Mouse (Mus musculus): ENCODE data around the gene Klhl31. TPM values are rescaled to one million over a fixed set of nuclear protein-coding genes. Genes with fewer than 3 reads are reported as not detected.

Gene Klhl31
- total and polyA plus RNA-seq, 2 experiments from 2014 or later = 66.8 to 75.3 TPM

DNA sequence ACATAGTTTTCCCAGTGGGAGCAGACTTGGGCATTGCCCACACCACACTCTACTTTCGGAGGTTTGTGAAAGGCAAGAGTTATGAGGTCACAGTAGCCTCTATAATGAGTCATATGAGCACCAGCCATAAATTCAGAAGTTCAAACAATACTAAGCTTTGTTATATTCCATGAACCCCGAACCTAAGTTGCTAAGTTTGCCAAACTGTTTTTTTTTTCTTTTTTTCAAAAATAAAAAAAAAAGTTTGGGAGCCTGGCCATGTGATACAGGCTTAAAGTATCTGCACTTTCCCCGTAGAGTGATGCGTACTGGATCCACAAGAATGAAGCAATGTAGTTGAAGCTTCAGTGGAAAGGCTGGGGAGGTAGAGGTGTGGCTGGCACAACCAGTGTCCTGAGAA lies 36.9 kb downstream of the Klhl31 start:
- H3K27me3 ChIP-seq (ENCODE audit: control insufficient read depth, insufficient read depth, low read length) = no peaks in the 10 kb centered on the region
- TF ChIP-seq CTCF (IDR thresholded peaks at IDR 0.05; ENCODE audit: low read depth) = no peak
- no peak for TF ChIP-seq EP300 (IDR thresholded peaks at IDR 0.05; ENCODE audit: low read depth)
- H3K9me3 ChIP-seq (replicated peaks; ENCODE audit: control insufficient read depth, low read length) = peaks cover 9% of the 10 kb centered on the region; the same call in 1 of the 2 replicates
- no peaks in the 10 kb centered on the region for H3K36me3 ChIP-seq (replicated peaks; ENCODE audit: control insufficient read depth, insufficient read depth, low read length)
- no peaks in the 10 kb centered on the region for H3K4me1 ChIP-seq (ENCODE audit: control insufficient read depth, insufficient read depth)
- no peak overlapping the region for H3K4me3 ChIP-seq (ENCODE audit: low read depth, low read length)
- H3K9ac ChIP-seq (replicated peaks; ENCODE audit: low read depth, low read length) = no peak overlapping the region
- DNase-seq (ENCODE audit: low spot score) (no peak), ATAC-seq (ENCODE audit: insufficient read depth, low read depth) (no peak)
- H3K27ac ChIP-seq (ENCODE audit: low read depth) = no peak overlapping the region
- no peak overlapping the region for H3K4me2 ChIP-seq (ENCODE audit: low read depth, low read length)
- WGBS = 84% methylated on average over 4 of the region's 4 CpGs

DNA sequence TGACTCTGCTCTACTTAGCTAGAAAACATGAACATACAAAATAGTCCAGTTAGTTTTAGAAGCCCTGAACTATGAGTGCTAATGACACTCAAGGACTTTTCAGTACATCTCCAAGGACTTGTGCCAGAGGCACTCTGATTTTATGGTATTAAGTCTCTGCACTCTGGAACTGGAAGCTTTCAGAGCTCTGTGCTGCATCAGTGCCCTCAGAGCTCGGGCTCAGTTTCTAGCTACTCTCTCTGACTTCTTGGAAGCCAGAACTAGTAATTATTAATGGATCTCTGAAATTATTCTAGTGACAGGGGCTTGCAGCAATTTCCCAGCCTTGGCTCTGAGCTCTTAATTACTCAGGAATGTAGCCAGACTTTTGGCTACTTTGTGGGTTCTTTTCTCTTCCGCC lies 37.7 kb downstream of the Klhl31 start:
- H3K36me3 ChIP-seq (replicated peaks; ENCODE audit: control insufficient read depth, insufficient read depth, low read length) = no peaks in the 10 kb centered on the region
- no peak overlapping the region for H3K4me3 ChIP-seq (ENCODE audit: low read depth, low read length)
- WGBS = 83% methylated on average over 2 of the region's 2 CpGs
- no peaks in the 10 kb centered on the region for H3K27me3 ChIP-seq (ENCODE audit: control insufficient read depth, insufficient read depth, low read length)
- no peak for TF ChIP-seq EP300 (IDR thresholded peaks at IDR 0.05; ENCODE audit: low read depth)
- no peak for TF ChIP-seq CTCF (IDR thresholded peaks at IDR 0.05; ENCODE audit: low read depth)
- ATAC-seq (ENCODE audit: insufficient read depth, low read depth) (no peak), DNase-seq (ENCODE audit: low spot score) (no peak)
- H3K9me3 ChIP-seq (replicated peaks; ENCODE audit: control insufficient read depth, low read length) = peaks cover 9% of the 10 kb centered on the region; the same call in 1 of the 2 replicates
- H3K4me1 ChIP-seq (ENCODE audit: control insufficient read depth, insufficient read depth) = no peaks in the 10 kb centered on the region
- H3K27ac ChIP-seq (ENCODE audit: low read depth) = no peak overlapping the region
- H3K9ac ChIP-seq (replicated peaks; ENCODE audit: low read depth, low read length) = no peak overlapping the region
- no peak overlapping the region for H3K4me2 ChIP-seq (ENCODE audit: low read depth, low read length)

DNA sequence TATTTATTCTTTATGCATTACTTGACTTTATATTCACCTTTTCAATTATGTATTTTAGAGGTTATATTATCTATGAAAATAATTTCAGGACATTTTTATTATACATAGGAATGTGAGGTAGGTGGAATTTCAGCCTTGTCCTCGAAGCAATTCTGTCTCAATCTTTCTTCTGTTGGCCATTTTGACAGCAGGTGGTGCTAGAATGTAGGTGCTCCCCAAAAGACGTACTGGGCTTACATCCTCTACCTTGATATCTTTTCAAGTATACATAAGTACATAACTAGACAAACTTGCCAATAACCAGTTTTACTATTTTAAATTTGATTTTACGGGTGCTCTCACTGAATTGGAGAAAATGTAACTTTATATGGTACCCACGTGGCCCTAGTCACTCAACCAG lies 48.6 kb downstream of the Klhl31 start:
- H3K4me3 ChIP-seq (ENCODE audit: low read depth, low read length) = no peak overlapping the region
- no peaks in the 10 kb centered on the region for H3K9me3 ChIP-seq (replicated peaks; ENCODE audit: control insufficient read depth, low read length)
- no peak overlapping the region for H3K27ac ChIP-seq (ENCODE audit: low read depth)
- ATAC-seq (ENCODE audit: insufficient read depth, low read depth) (no peak), DNase-seq (ENCODE audit: low spot score) (no peak)
- peak; percentile 23 for TF ChIP-seq CTCF (IDR thresholded peaks at IDR 0.05; ENCODE audit: low read depth)
- no peak for TF ChIP-seq EP300 (IDR thresholded peaks at IDR 0.05; ENCODE audit: low read depth)
- 0 out of 2 replicates have a peak, but pooled peaks cover 6% of the 10 kb centered on the region for H3K4me1 ChIP-seq (ENCODE audit: control insufficient read depth, insufficient read depth)
- no peak overlapping the region for H3K4me2 ChIP-seq (ENCODE audit: low read depth, low read length)
- H3K9ac ChIP-seq (replicated peaks; ENCODE audit: low read depth, low read length) = no peak overlapping the region
- H3K27me3 ChIP-seq (ENCODE audit: control insufficient read depth, insufficient read depth, low read length) = no peaks in the 10 kb centered on the region
- H3K36me3 ChIP-seq (replicated peaks; ENCODE audit: control insufficient read depth, insufficient read depth, low read length) = no peaks in the 10 kb centered on the region
- WGBS = 73% methylated on average over 4 of the region's 4 CpGs

DNA sequence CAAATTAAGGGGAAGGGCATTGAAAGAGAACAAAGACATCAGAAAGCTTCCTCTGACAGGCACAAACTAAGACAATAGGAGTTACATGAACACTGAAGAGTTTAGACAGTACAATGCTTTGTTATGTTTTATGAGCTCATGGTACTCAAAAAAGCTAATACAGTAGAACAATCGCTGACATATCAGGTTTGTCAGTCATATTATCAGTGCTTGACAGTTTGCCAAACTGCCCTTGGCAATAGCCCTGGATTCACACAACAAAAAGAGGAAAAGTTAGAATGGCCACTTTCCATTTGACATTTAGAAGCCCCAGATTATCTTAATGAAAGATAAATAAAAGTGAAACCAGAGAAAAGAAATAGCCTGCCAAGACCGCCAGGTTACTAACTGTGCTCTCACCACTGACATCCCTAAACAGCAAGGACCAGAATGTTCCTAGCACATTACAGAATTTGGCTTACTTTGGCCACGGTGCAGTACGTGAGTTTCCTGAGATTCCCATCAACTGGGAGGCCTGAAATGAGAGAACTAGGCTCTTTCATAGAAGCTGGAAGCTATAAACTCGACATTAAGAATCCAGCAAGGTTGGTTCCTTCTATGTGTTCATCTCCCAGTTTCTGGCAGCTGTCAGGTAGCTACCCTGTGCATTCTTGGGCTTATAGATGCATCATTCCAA lies 49.7 kb downstream of the Klhl31 start:
- Histone ChIP-seq H3K4me1 (ENCODE audit: control insufficient read depth, insufficient read depth) (0 out of 2 replicates have a peak, but pooled peaks cover 6% of the 10 kb centered on the region), H3K36me3 (replicated peaks; ENCODE audit: control insufficient read depth, insufficient read depth, low read length) (no peaks in the 10 kb centered on the region), H3K9me3 (replicated peaks; ENCODE audit: control insufficient read depth, low read length) (no peaks in the 10 kb centered on the region), H3K9ac (replicated peaks; ENCODE audit: low read depth, low read length) (no peak overlapping the region), H3K4me2 (ENCODE audit: low read depth, low read length) (0 out of 2 replicates have a peak overlapping the region, but pooled peaks have one; percentile 12), H3K27me3 (ENCODE audit: control insufficient read depth, insufficient read depth, low read length) (no peaks in the 10 kb centered on the region), H3K4me3 (ENCODE audit: low read depth, low read length) (no peak overlapping the region), H3K27ac (ENCODE audit: low read depth) (no peak overlapping the region)
- TF ChIP-seq CTCF (IDR thresholded peaks at IDR 0.05; ENCODE audit: low read depth) (no peak), EP300 (IDR thresholded peaks at IDR 0.05; ENCODE audit: low read depth) (no peak)
- WGBS = 49% methylated on average over 5 of the region's 5 CpGs
- no peak for ATAC-seq (ENCODE audit: insufficient read depth, low read depth)
- no peak for DNase-seq (ENCODE audit: low spot score)

DNA sequence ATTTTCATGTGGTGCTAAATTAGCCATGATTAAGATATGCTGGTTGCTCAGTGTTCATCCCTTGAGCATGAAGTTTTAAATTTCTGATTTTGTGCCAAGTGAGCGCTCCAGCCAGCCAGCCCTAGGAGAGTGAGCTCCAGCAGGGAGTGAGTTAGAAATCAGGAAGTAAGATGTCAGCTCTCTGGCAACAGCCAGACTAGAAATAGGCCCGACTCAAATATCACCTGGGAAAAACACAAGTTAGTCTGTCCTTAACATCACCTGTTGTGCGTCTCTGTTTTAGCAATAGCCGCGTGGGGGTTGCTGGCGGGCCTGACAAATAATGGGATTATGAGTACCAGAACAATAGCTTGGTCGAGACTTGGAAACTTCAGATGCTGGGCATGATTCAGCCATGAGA lies 56.4 kb downstream of the Klhl31 start:
- Histone ChIP-seq H3K9ac (replicated peaks; ENCODE audit: low read depth, low read length) (no peak overlapping the region), H3K27ac (ENCODE audit: low read depth) (no peak overlapping the region), H3K4me2 (ENCODE audit: low read depth, low read length) (no peak overlapping the region), H3K4me3 (ENCODE audit: low read depth, low read length) (no peak overlapping the region), H3K9me3 (replicated peaks; ENCODE audit: control insufficient read depth, low read length) (no peaks in the 10 kb centered on the region), H3K27me3 (ENCODE audit: control insufficient read depth, insufficient read depth, low read length) (no peaks in the 10 kb centered on the region), H3K4me1 (ENCODE audit: control insufficient read depth, insufficient read depth) (no peaks in the 10 kb centered on the region), H3K36me3 (replicated peaks; ENCODE audit: control insufficient read depth, insufficient read depth, low read length) (no peaks in the 10 kb centered on the region)
- TF ChIP-seq CTCF (IDR thresholded peaks at IDR 0.05; ENCODE audit: low read depth) (no peak), EP300 (IDR thresholded peaks at IDR 0.05; ENCODE audit: low read depth) (no peak)
- DNase-seq (ENCODE audit: low spot score) (no peak), ATAC-seq (ENCODE audit: insufficient read depth, low read depth) (no peak)
- WGBS = 66% methylated on average over 7 of the region's 7 CpGs

DNA sequence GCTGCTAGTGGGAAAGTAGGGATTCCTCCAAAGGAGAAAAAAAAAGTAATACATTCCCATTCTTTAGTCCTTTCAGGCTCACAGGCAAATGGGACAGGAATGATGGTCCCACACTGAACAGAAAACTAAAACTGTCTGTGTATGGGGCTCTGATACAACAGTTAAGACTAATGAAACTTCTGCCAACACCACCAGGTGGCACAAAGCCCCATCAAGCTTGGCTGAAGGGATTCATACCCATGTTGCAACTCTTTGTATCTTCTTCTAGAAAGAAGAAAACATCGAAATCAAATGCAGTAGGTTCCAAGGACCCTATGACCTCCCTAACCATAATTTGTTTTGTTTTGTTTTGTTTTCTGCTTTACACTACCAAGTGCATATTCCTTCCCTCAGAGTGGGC lies 57.1 kb downstream of the Klhl31 start:
- H3K9ac ChIP-seq (replicated peaks; ENCODE audit: low read depth, low read length) = no peak overlapping the region
- H3K27ac ChIP-seq (ENCODE audit: low read depth) = no peak overlapping the region
- no peaks in the 10 kb centered on the region for H3K27me3 ChIP-seq (ENCODE audit: control insufficient read depth, insufficient read depth, low read length)
- H3K4me3 ChIP-seq (ENCODE audit: low read depth, low read length) = no peak overlapping the region
- DNase-seq (ENCODE audit: low spot score) = no peak
- 83% methylated on average over 1 of the region's 1 CpGs for WGBS
- H3K4me1 ChIP-seq (ENCODE audit: control insufficient read depth, insufficient read depth) = no peaks in the 10 kb centered on the region
- no peak overlapping the region for H3K4me2 ChIP-seq (ENCODE audit: low read depth, low read length)
- no peak for TF ChIP-seq EP300 (IDR thresholded peaks at IDR 0.05; ENCODE audit: low read depth)
- TF ChIP-seq CTCF (IDR thresholded peaks at IDR 0.05; ENCODE audit: low read depth) = peak; percentile 17; the same call in 1 of the 2 replicates
- no peaks in the 10 kb centered on the region for H3K36me3 ChIP-seq (replicated peaks; ENCODE audit: control insufficient read depth, insufficient read depth, low read length)
- ATAC-seq (ENCODE audit: insufficient read depth, low read depth) = no peak
- no peaks in the 10 kb centered on the region for H3K9me3 ChIP-seq (replicated peaks; ENCODE audit: control insufficient read depth, low read length)

Measured in heart, postnatal 0 days (tissue).